Mouse (Mus musculus) urinary bladder, postnatal 10 days (tissue): Measurements from ENCODE around the gene Fam189a2.

ENCODE experiments used
- DNase-seq: peaks from one replicate; pipeline ENCODE4 v3.0.0; 2022; ENCODE audit warnings: low spot score

The Fam189a2 gene

GRCm38 (mm10) chr19:23971391-23971790, 59.4 kb downstream of the Fam189a2 start:
- no peak for DNase-seq

GRCm38 (mm10) chr19:23970374-23970773, 60.4 kb downstream of the Fam189a2 start:
- DNase-seq = no peak

- no peak for DNase-seq
Measured at GRCm38 (mm10) chr19:23968862-23969225, 62.0 kb downstream of the Fam189a2 start.

GRCm38 (mm10) chr19:23968125-23968861, 62.5 kb downstream of the Fam189a2 start:
- DNase-seq = no peak

- no peak for DNase-seq
Measured at GRCm38 (mm10) chr19:23967156-23967555, 63.7 kb downstream of the Fam189a2 start.

GRCm38 (mm10) chr19:23966376-23966775, 64.4 kb downstream of the Fam189a2 start:
- DNase-seq = no peak

- DNase-seq = no peak
Measured at GRCm38 (mm10) chr19:23964401-23964910, 66.4 kb downstream of the Fam189a2 start.

GRCm38 (mm10) chr19:23961516-23961915, 69.3 kb downstream of the Fam189a2 start:
- DNase-seq = peak; percentile 40

- DNase-seq = no peak
Measured at GRCm38 (mm10) chr19:23960831-23961447, 69.9 kb downstream of the Fam189a2 start.

GRCm38 (mm10) chr19:23960275-23960674, 70.5 kb downstream of the Fam189a2 start:
- DNase-seq = no peak

- DNase-seq = no peak
Measured at GRCm38 (mm10) chr19:23959870-23960269, 70.9 kb downstream of the Fam189a2 start.

- no peak for DNase-seq
Measured at GRCm38 (mm10) chr19:23958925-23959324, 71.9 kb downstream of the Fam189a2 start.

- DNase-seq = no peak
Measured at GRCm38 (mm10) chr19:23957563-23957962, 73.3 kb downstream of the Fam189a2 start.

- no peak for DNase-seq
Measured at GRCm38 (mm10) chr19:23956299-23956975, 74.4 kb downstream of the Fam189a2 start.

- no peak for DNase-seq
Measured at GRCm38 (mm10) chr19:23955461-23955860, 75.4 kb downstream of the Fam189a2 start.

GRCm38 (mm10) chr19:23948301-23949000, 82.4 kb downstream of the Fam189a2 start:
- no peak for DNase-seq

GRCm38 (mm10) chr19:23947871-23948270, 82.9 kb downstream of the Fam189a2 start:
- DNase-seq = no peak

GRCm38 (mm10) chr19:23946751-23947150, 84.1 kb downstream of the Fam189a2 start:
- DNase-seq = no peak

GRCm38 (mm10) chr19:23946026-23946685, 84.7 kb downstream of the Fam189a2 start:
- no peak for DNase-seq

- no peak for DNase-seq
Measured at GRCm38 (mm10) chr19:23942886-23943285, 87.9 kb downstream of the Fam189a2 start.

- DNase-seq = no peak
Measured at GRCm38 (mm10) chr19:23941422-23941949, 89.3 kb downstream of the Fam189a2 start.
